Mouse (Mus musculus) CH12.LX (cell line): ENCODE measurements around the gene Pkmyt1. TPM values are rescaled to one million over a fixed set of nuclear protein-coding genes. Genes with fewer than 3 reads are reported as not detected.

ENCODE experiments used
- DNase-seq: peaks from one replicate; pipeline ENCODE4 v3.0.0-alpha.2; 2013; ENCODE audit errors: extremely low read depth
- H3K27ac ChIP-seq: 2 replicates; pipeline ENCODE4 v1.5.1; 2012; ENCODE audit warnings: low read depth, mild to moderate bottlenecking, control low read depth, moderate library complexity; ENCODE audit not compliant: insufficient read depth
- H3K27me3 ChIP-seq: replicated peaks from 2 replicates; pipeline ENCODE3; 2012; ENCODE audit warnings: inconsistent platforms
- H3K36me3 ChIP-seq, 2 experiments: replicated peaks in 1 of 2; 2 replicates each; pipeline versions ENCODE3 to v1.6.1; 2012; ENCODE audit warnings: inconsistent platforms in 1 of 2, low read length in 1 of 2, mild to moderate bottlenecking in 1 of 2, mixed read lengths in 1 of 2, moderate library complexity in 1 of 2; ENCODE audit not compliant: control insufficient read depth in 1 of 2, insufficient read depth in 1 of 2
- H3K4me1 ChIP-seq, 2 experiments: 2 replicates each; pipeline ENCODE4 v1.6.1; 2012; ENCODE audit warnings: inconsistent platforms in 1 of 2, moderate library complexity in 1 of 2; ENCODE audit not compliant: insufficient read depth in 2 of 2, control insufficient read depth in 1 of 2
- H3K4me2 ChIP-seq: 2 replicates; pipeline ENCODE4 v1.6.1; 2012; ENCODE audit warnings: low read depth, mild to moderate bottlenecking, control low read depth; ENCODE audit not compliant: poor library complexity, insufficient read depth, severe bottlenecking
- H3K4me3 ChIP-seq, 3 experiments: fragments of 150-350 bp in 1 of 3; sonication (generic) in 1 of 3; replicated peaks in 1 of 3; 2 replicates each; pipeline versions ENCODE3 to v1.5.1; 2011 to 2012; ENCODE audit warnings: low read depth in 2 of 3, low read length in 2 of 3, mild to moderate bottlenecking in 2 of 3, moderate library complexity in 2 of 3, control low read depth in 1 of 3, improper control_type of control experiment in 1 of 3, inconsistent platforms in 1 of 3, mixed read lengths in 1 of 3; ENCODE audit not compliant: poor library complexity in 1 of 3
- H3K79me2 ChIP-seq: replicated peaks from 2 replicates; pipeline ENCODE4 v1.6.1; 2012; ENCODE audit warnings: mild to moderate bottlenecking, moderate library complexity; ENCODE audit not compliant: control insufficient read depth, poor library complexity, insufficient read depth, severe bottlenecking; ENCODE audit errors: extremely low read depth
- H3K9ac ChIP-seq: 2 replicates; pipeline ENCODE4 v1.6.1; 2012; ENCODE audit warnings: low read depth, mild to moderate bottlenecking, control low read depth, moderate library complexity; ENCODE audit not compliant: insufficient read depth
- H3K9me3 ChIP-seq: replicated peaks from 2 replicates; pipeline ENCODE3; 2012; ENCODE audit warnings: low read length, inconsistent platforms, mixed read lengths
- CHD2 ChIP-seq: IDR thresholded peaks from 2 replicates; pipeline ENCODE4 v1.6.1; 2011; ENCODE audit warnings: low read length, improper control_type of control experiment
- CTCF ChIP-seq, 2 experiments: IDR thresholded peaks in 1 of 2; conservative IDR thresholded peaks in 1 of 2; 2 replicates each; pipeline ENCODE4 v1.5.1; 2011 to 2012; ENCODE audit warnings: low read depth in 2 of 2, low read length in 2 of 2, improper control_type of control experiment in 1 of 2, inconsistent platforms in 1 of 2, mild to moderate bottlenecking in 1 of 2, moderate library complexity in 1 of 2
- EP300 ChIP-seq: IDR thresholded peaks from 2 replicates; pipeline ENCODE4 v1.6.1; 2011; ENCODE audit warnings: low read length, improper control_type of control experiment
- HCFC1 ChIP-seq: IDR thresholded peaks from 2 replicates; pipeline ENCODE4 v1.6.1; 2012; ENCODE audit warnings: low read depth, mild to moderate bottlenecking, inconsistent platforms, low read length, improper control_type of control experiment
- IRF4 ChIP-seq: IDR thresholded peaks from 2 replicates; pipeline ENCODE4 v1.6.1; 2014; ENCODE audit warnings: low read depth, mild to moderate bottlenecking, inconsistent platforms, low read length, improper control_type of control experiment
- JUN ChIP-seq: IDR thresholded peaks from 2 replicates; pipeline ENCODE4 v1.6.1; 2011; ENCODE audit warnings: low read depth, mild to moderate bottlenecking, low read length, improper control_type of control experiment, moderate library complexity; ENCODE audit not compliant: insufficient read depth
- JUND ChIP-seq: conservative IDR thresholded peaks from 2 replicates; pipeline ENCODE4 v1.6.1; 2011; ENCODE audit warnings: low read depth, low read length, improper control_type of control experiment
- KAT2A ChIP-seq: IDR thresholded peaks from 2 replicates; pipeline ENCODE4 v1.6.1; 2012; ENCODE audit warnings: low read length, improper control_type of control experiment, inconsistent platforms; ENCODE audit not compliant: insufficient replicate concordance
- MAFK ChIP-seq: IDR thresholded peaks from 2 replicates; pipeline ENCODE4 v1.6.1; 2011; ENCODE audit warnings: low read length, improper control_type of control experiment; ENCODE audit not compliant: insufficient replicate concordance
- MAX ChIP-seq: IDR thresholded peaks from 2 replicates; pipeline ENCODE4 v1.6.1; 2011; ENCODE audit warnings: low read length, improper control_type of control experiment
- MAZ ChIP-seq: IDR thresholded peaks from 2 replicates; pipeline ENCODE4 v1.6.1; 2012; ENCODE audit warnings: low read depth, mild to moderate bottlenecking, inconsistent platforms, low read length, improper control_type of control experiment, moderate library complexity
- MEF2A ChIP-seq: IDR thresholded peaks from 2 replicates; pipeline ENCODE4 v1.6.1; 2014; ENCODE audit warnings: low read depth, mild to moderate bottlenecking, inconsistent platforms, low read length, improper control_type of control experiment, borderline replicate concordance
- MXI1 ChIP-seq: IDR thresholded peaks from 2 replicates; pipeline ENCODE4 v1.6.1; 2011; ENCODE audit warnings: mild to moderate bottlenecking, low read depth, low read length, improper control_type of control experiment
- MYC ChIP-seq: IDR thresholded peaks from 2 replicates; pipeline ENCODE4 v1.6.1; 2011; ENCODE audit warnings: low read depth, mild to moderate bottlenecking, improper control_type of control experiment, low read length
- NELFE ChIP-seq: IDR thresholded peaks from 2 replicates; pipeline ENCODE4 v1.6.1; 2011; ENCODE audit warnings: low read depth, low read length, improper control_type of control experiment
- NRF1 ChIP-seq: IDR thresholded peaks from 2 replicates; pipeline ENCODE4 v1.6.1; 2014; ENCODE audit warnings: low read depth, mild to moderate bottlenecking, inconsistent platforms, low read length, improper control_type of control experiment, moderate library complexity
- PAX5 ChIP-seq: IDR thresholded peaks from 2 replicates; pipeline ENCODE4 v1.6.1; 2012; ENCODE audit warnings: low read length, inconsistent platforms, mixed read lengths
- POLR2A ChIP-seq: IDR thresholded peaks from 2 replicates; pipeline ENCODE4 v1.6.1; 2011; ENCODE audit warnings: low read depth, mild to moderate bottlenecking, improper control_type of control experiment, low read length
- RAD21 ChIP-seq: IDR thresholded peaks from 2 replicates; pipeline ENCODE4 v1.6.1; 2011; ENCODE audit warnings: low read depth, mild to moderate bottlenecking, low read length, improper control_type of control experiment, moderate library complexity
- RCOR1 ChIP-seq: conservative IDR thresholded peaks from 2 replicates; pipeline ENCODE4 v1.6.1; 2012; ENCODE audit warnings: low read depth, mild to moderate bottlenecking, inconsistent platforms, low read length, improper control_type of control experiment
- SIN3A ChIP-seq: IDR thresholded peaks from 2 replicates; pipeline ENCODE4 v1.6.1; 2012; ENCODE audit warnings: low read length, improper control_type of control experiment, inconsistent platforms
- SMC3 ChIP-seq: IDR thresholded peaks from 2 replicates; pipeline ENCODE4 v1.6.1; 2011; ENCODE audit warnings: low read depth, low read length, improper control_type of control experiment
- TBP ChIP-seq: conservative IDR thresholded peaks from 2 replicates; pipeline ENCODE4 v1.6.1; 2011; ENCODE audit warnings: low read depth, low read length, improper control_type of control experiment
- TCF12 ChIP-seq: IDR thresholded peaks from 2 replicates; pipeline ENCODE4 v1.6.1; 2014; ENCODE audit warnings: low read depth, mild to moderate bottlenecking, inconsistent platforms, low read length, improper control_type of control experiment
- UBTF ChIP-seq: IDR thresholded peaks from 2 replicates; pipeline ENCODE4 v1.6.1; 2012; ENCODE audit warnings: low read depth, mild to moderate bottlenecking, inconsistent platforms, low read length, improper control_type of control experiment, moderate library complexity
- USF1 ChIP-seq: IDR thresholded peaks from 2 replicates; pipeline ENCODE4 v1.6.1; 2014; ENCODE audit warnings: low read depth, mild to moderate bottlenecking, inconsistent platforms, low read length, improper control_type of control experiment
- USF2 ChIP-seq: conservative IDR thresholded peaks from 2 replicates; pipeline ENCODE4 v1.6.1; 2011; ENCODE audit warnings: low read depth, low read length, improper control_type of control experiment
- ZC3H11A ChIP-seq: IDR thresholded peaks from 2 replicates; pipeline ENCODE4 v1.6.1; 2012; ENCODE audit warnings: low read depth, mild to moderate bottlenecking, inconsistent platforms, low read length, improper control_type of control experiment
- ZKSCAN1 ChIP-seq: IDR thresholded peaks from 2 replicates; pipeline ENCODE4 v1.6.1; 2012; ENCODE audit warnings: low read depth, inconsistent platforms, low read length, improper control_type of control experiment, borderline replicate concordance
- ZMIZ1 ChIP-seq: IDR thresholded peaks from 2 replicates; pipeline ENCODE4 v1.6.1; 2012; ENCODE audit warnings: low read depth, mild to moderate bottlenecking, inconsistent platforms, low read length, improper control_type of control experiment
- ZNF384 ChIP-seq: IDR thresholded peaks from 2 replicates; pipeline ENCODE4 v1.6.1; 2012; ENCODE audit warnings: low read depth, low read length, improper control_type of control experiment, inconsistent platforms
- dilution Hi-C: fragments of 300-500 bp; cut with MboI; formaldehyde crosslinking; loops from 2 replicates; pipeline ENCODE4 v1.14.3; 2020; ENCODE audit warnings: low sequenced_read_pairs; ENCODE audit not compliant: extremely low pct_unique_long_range_greater_than_20kb, extremely low pct_ligation_motif_present
- in situ Hi-C: fragments of 300-500 bp; cut with MboI; formaldehyde crosslinking; loops from 3 replicates; pipeline ENCODE4 v1.14.3; 2019; ENCODE audit warnings: low sequenced_read_pairs, low pct_ligation_motif_present, low pct_unique_long_range_greater_than_20kb, mixed read lengths
- polyA plus RNA-seq: library from polyadenylated mRNA; unstranded; fragments of >175 nt; gene quantifications from 2 replicates; pipeline ENCODE4 v1.2.1, GENCODE M21; 2012; ENCODE audit warnings: low read depth; ENCODE audit not compliant: insufficient read length
- total RNA-seq, 2 experiments: library from RNA; depleted of rRNA; stranded (reverse); fragments of 300-350 nt in 1 of 2; fragments of >200 nt in 1 of 2; gene quantifications; 2 replicates each; pipeline ENCODE4 v1.2.3; 2012 to 2014

Pkmyt1 gene
- total and polyA plus RNA-seq, 3 experiments, result 12.6 to 37.0 (median 25.4) TPM

DNA sequence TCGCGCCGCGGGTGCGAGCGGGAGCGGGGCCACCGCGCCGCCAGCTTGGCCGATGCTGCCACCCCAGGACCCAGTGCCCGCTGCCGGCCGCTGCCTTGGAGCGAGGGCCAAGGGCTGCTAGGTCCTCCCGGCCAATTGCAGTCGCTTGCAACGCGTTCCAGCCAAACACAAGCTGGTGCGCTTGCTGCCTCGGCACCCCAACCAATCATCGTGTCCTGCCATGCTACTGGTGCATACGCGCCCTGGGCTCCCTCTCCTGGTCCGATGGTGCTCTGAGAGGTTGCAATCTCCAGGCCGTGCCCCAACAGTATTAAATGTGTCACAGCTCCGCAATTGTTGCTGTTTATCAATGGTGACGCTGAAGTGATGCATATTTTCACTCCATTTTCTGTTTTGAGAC lies 26.1 kb upstream of the Pkmyt1 start:
- H3K27me3 ChIP-seq, result peaks cover 87% of the 10 kb centered on the region
- no peaks in the 10 kb centered on the region for H3K36me3 ChIP-seq
- no peaks in the 10 kb centered on the region for H3K9me3 ChIP-seq
- no peak overlapping the region for H3K27ac ChIP-seq
- no peaks in the 10 kb centered on the region for H3K79me2 ChIP-seq
- TF ChIP-seq MAX (no peak), MYC (no peak), IRF4 (no peak), CHD2 (peak; percentile 23; the same call in 1 of the 2 replicates), JUN (no peak), USF2 (no peak), CTCF (conservative IDR thresholded peaks at IDR 0.05 in 1 of 2, IDR thresholded peaks at IDR 0.05 in 1 of 2; ENCODE audit: low read depth in 2 of 2, low read length in 2 of 2) (peak in 1 of 2 experiments; percentile 74; a peak in 2 of 4 replicates), MAZ (no peak), TCF12 (no peak), MAFK (no peak), ZKSCAN1 (no peak), SIN3A (no peak), MXI1 (no peak), USF1 (no peak), NELFE (no peak), RCOR1 (no peak), SMC3 (peak; percentile 61), NRF1 (0 out of 2 replicates have a peak, but pooled peaks have one; percentile 17), PAX5 (no peak), ZC3H11A (no peak), EP300 (no peak), POLR2A (no peak), JUND (no peak), MEF2A (no peak), KAT2A (no peak), ZNF384 (no peak), RAD21 (peak; percentile 66), ZMIZ1 (no peak), TBP (no peak), UBTF (no peak), HCFC1 (no peak)
- peaks cover 5 to 9% of the 10 kb centered on the region in 2 experiments for H3K4me1 ChIP-seq
- in situ Hi-C loops (loop anchor here (5.0 kb wide), 1 partner anchor 38 kb away; the partner anchor contains the start of gene Bicdl2), dilution Hi-C loops (no loop called here)
- peak overlapping the region in 1 of 3 experiments; percentile 40 for H3K4me3 ChIP-seq
- H3K9ac ChIP-seq, result no peak overlapping the region
- peak; percentile 70 for DNase-seq
- peak overlapping the region; percentile 68 for H3K4me2 ChIP-seq
